Mouse (Mus musculus): ENCODE measurements around the gene Ccr8.

GRCm38 (mm10) chr9:120081967-120082366 is 9.9 kb upstream of the Ccr8 start:
- TF ChIP-seq CTCF (IDR thresholded peaks at IDR 0.05; ENCODE audit: control insufficient read depth, insufficient read depth, insufficient replicate concordance, low read depth, low read length) (no peak), POLR2A (IDR thresholded peaks at IDR 0.05; ENCODE audit: control insufficient read depth, low read depth, low read length) (no peak)

All from testis, adult 2 months (tissue).